Mouse (Mus musculus) myocyte (in vitro differentiated cells): ENCODE measurements around the gene Tlr9.

Source experiments
- CEBPB ChIP-seq: IDR thresholded peaks from 2 replicates; pipeline ENCODE4 v1.6.1; 2011; ENCODE audit warnings: mild to moderate bottlenecking, moderate library complexity; ENCODE audit not compliant: poor library complexity, insufficient read depth, severe bottlenecking
- E2F4 ChIP-seq: IDR thresholded peaks from one replicate; pipeline ENCODE4 v1.6.1; 2011; ENCODE audit warnings: mild to moderate bottlenecking, control low read depth, moderate library complexity; ENCODE audit not compliant: insufficient read depth
- MYOD1 ChIP-seq, 3 experiments: IDR thresholded peaks; one replicate each; pipeline ENCODE4 v1.6.1; 2011; ENCODE audit warnings: control low read depth in 2 of 3, low read depth in 2 of 3, mild to moderate bottlenecking in 2 of 3, moderate library complexity in 1 of 3; ENCODE audit not compliant: insufficient read length in 2 of 3, control insufficient read depth in 1 of 3
- MYOG ChIP-seq, 3 experiments: IDR thresholded peaks; one replicate each; pipeline ENCODE4 v1.6.1; 2011; ENCODE audit warnings: control low read depth in 2 of 3, low read depth in 2 of 3, mild to moderate bottlenecking in 2 of 3; ENCODE audit not compliant: insufficient read length in 2 of 3, control insufficient read depth in 1 of 3, insufficient read depth in 1 of 3
- POLR2A ChIP-seq: IDR thresholded peaks from one replicate; pipeline ENCODE4 v1.6.1; 2011; ENCODE audit warnings: low read depth, mild to moderate bottlenecking, control low read depth, moderate library complexity; ENCODE audit not compliant: insufficient read length
- POLR2AphosphoS2 ChIP-seq: IDR thresholded peaks from one replicate; pipeline ENCODE4 v1.6.1; 2011; ENCODE audit warnings: low read depth, control low read depth; ENCODE audit not compliant: insufficient read length
- TCF3 ChIP-seq: IDR thresholded peaks from one replicate; pipeline ENCODE4 v1.6.1; 2011; ENCODE audit warnings: low read depth, control low read depth; ENCODE audit not compliant: insufficient read length
- USF1 ChIP-seq: IDR thresholded peaks from one replicate; pipeline ENCODE4 v1.6.1; 2011; ENCODE audit warnings: low read depth, mild to moderate bottlenecking, control low read depth, moderate library complexity

DNA sequence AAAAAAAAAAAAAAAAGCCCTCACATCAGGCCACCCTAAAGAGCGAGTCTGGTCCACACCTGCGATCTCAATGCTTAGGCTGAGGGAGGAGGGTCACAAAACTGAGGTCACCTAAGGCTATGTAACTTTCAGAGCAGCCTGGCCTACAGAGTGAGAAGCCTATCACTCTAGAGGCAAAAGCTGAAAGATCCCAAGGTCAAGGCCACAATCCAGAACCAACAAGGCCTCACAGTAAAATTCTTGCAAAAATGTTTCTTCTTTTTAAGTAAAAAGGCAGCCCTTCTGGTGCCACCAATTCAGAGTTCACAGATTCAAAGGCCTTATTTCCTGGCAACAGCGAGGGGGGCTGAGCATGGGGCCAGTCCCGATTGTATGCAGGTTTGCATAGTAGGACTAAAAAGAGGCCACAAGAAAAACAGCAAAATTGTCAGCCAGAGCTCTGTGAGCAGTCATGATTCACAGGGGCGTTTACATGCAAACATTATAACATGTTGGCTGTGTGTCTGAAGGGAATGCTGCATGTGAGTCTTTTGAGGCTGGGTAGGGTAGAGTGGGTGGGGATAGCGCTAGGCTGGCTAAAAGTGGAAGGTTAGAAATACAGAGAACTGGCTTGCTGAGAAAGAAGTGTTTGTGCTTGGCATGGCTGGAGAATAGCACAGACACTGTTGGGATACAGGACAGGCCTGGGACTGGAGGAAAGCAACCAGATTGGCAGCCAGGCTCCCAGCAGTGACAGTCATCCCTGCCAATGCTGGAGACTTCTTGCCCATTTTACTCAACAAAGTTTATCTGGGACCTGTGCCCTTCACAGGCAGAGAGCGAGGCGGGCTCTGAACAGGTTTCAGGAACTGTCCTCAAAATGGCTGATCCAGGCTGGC, 28.2 kb upstream of the Tlr9 start:
- TF ChIP-seq POLR2AphosphoS2, result peak; percentile 10
- no peak for TF ChIP-seq TCF3
- no peak for TF ChIP-seq POLR2A
- TF ChIP-seq CEBPB, result no peak
- TF ChIP-seq E2F4, result no peak
- TF ChIP-seq USF1, result no peak
- no peak for TF ChIP-seq MYOG (IDR thresholded peaks at IDR 0.05; ENCODE audit: control insufficient read depth in 1 of 3, insufficient read depth in 1 of 3, insufficient read length in 2 of 3, low read depth in 2 of 3)
- TF ChIP-seq MYOD1 (IDR thresholded peaks at IDR 0.05; ENCODE audit: control insufficient read depth in 1 of 3, insufficient read length in 2 of 3, low read depth in 2 of 3), result no peak
